ENCODE assay signal across 10 mouse cellular contexts in the genomic region with DNA sequence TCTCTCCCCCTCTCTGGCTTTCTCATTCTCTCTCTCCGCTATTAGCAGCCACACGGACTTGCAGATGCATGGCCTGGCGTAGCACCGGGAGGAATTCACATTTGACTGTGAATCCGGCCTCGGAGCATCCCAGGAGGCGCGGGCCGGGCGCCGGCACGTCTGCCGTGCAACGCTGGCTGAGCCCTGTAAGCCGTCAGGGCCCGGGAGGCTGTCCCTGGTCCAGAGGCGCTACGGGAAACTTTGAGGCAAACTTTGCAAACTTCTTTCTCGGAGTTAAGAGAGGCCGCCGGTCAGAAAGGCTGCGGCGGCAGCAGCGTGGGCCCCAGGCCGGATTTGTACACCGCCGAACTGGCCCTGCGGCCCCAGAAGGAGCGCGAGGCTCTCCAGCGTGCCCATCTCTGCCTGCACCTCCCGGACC. TPM values are rescaled to one million over a fixed set of nuclear protein-coding genes. Genes with fewer than 3 reads are reported as not detected.
DNase-seq lines count a peak whose midpoint lies in the region; ATAC-seq and TF ChIP-seq lines count a peak whose summit lies in the region.
"Had no signal": no experiment of that assay in that cellular context is flagged by ENCODE, and none has a peak within 500 bp of the region (broad histone marks: within the 10 kb centered on the region; RNA-seq: fewer than 3 reads in every experiment).

No protein-coding gene starts in this region.

- no peak overlapping the region for H3K9ac ChIP-seq in embryonic facial prominence, embryonic 15.5 days
- H3K9ac ChIP-seq in hindbrain, embryonic 16.5 days (ENCODE audit: low read depth, low read length), result peak overlapping the region; percentile 38
- H3K9ac ChIP-seq in liver, embryonic 15.5 days, result no peak overlapping the region

- ATAC-seq in embryonic facial prominence, embryonic 15.5 days (ENCODE audit: insufficient number of reproducible peaks, low FRiP score, low TSS enrichment, low read depth), result no peak
- no peak for ATAC-seq in hindbrain, embryonic 16.5 days
- ATAC-seq in liver, embryonic 15.5 days (ENCODE audit: insufficient read depth), result no peak

- peaks cover 71% of the 10 kb centered on the region for H3K27me3 ChIP-seq in embryonic facial prominence, embryonic 15.5 days
- peaks cover 27% of the 10 kb centered on the region for H3K27me3 ChIP-seq in hindbrain, embryonic 16.5 days (replicated peaks; ENCODE audit: control insufficient read depth, insufficient read depth, low read length)
- H3K27me3 ChIP-seq in liver, embryonic 15.5 days, result peaks cover 95% of the 10 kb centered on the region

- peaks cover 54% of the 10 kb centered on the region for H3K4me1 ChIP-seq in embryonic facial prominence, embryonic 15.5 days
- H3K4me1 ChIP-seq in hindbrain, embryonic 16.5 days (ENCODE audit: control insufficient read depth, insufficient read depth, low read depth, low read length), result peaks cover 32% of the 10 kb centered on the region
- H3K4me1 ChIP-seq in liver, embryonic 15.5 days (replicated peaks), result peaks cover 17% of the 10 kb centered on the region

- DNase-seq in gastrocnemius, postnatal 25 days, result peak; percentile 33
- DNase-seq in gastrocnemius, adult 8-10 months (ENCODE audit: low spot score in 2 of 2), result no peak
- peak; percentile 66 for DNase-seq in retina, postnatal 1 day
- no peak for DNase-seq in left cerebral cortex, adult 2 months (ENCODE audit: extremely low spot score in 1 of 2, low spot score in 2 of 2)
- no peak for DNase-seq in left cerebral cortex, adult 11 months (ENCODE audit: low spot score)

- no peak overlapping the region for H3K27ac ChIP-seq in embryonic facial prominence, embryonic 15.5 days (replicated peaks)
- H3K27ac ChIP-seq in hindbrain, embryonic 16.5 days (ENCODE audit: low read depth, low read length), result peak overlapping the region; percentile 54
- H3K27ac ChIP-seq in liver, embryonic 15.5 days (replicated peaks), result no peak overlapping the region
- no peak overlapping the region for H3K27ac ChIP-seq in left cerebral cortex, adult 2 months

- no peak for TF ChIP-seq CTCF in left cerebral cortex, adult 2 months (IDR thresholded peaks at IDR 0.05)

- 4% methylated on average over 32 of the region's 32 CpGs for WGBS in embryonic facial prominence, embryonic 15.5 days
- WGBS in hindbrain, embryonic 16.5 days, result 1% methylated on average over 32 of the region's 32 CpGs
- WGBS in liver, embryonic 15.5 days (ENCODE audit: insufficient replicate concordance), result under 1% methylated on average over 32 of the region's 32 CpGs

- intact Hi-C loops in left cerebral cortex, adult 2 months (cut with DNase I), result loop anchor here (5.0 kb wide), 1 partner anchor 867 kb away; a partner anchor contains a TSS

- peak overlapping the region; percentile 53 for H3K4me2 ChIP-seq in embryonic facial prominence, embryonic 15.5 days (replicated peaks)
- peak overlapping the region; percentile 57 for H3K4me2 ChIP-seq in hindbrain, embryonic 16.5 days (ENCODE audit: low read length)
- peak overlapping the region; percentile 32 for H3K4me2 ChIP-seq in liver, embryonic 15.5 days

- no peaks in the 10 kb centered on the region for H3K9me3 ChIP-seq in embryonic facial prominence, embryonic 15.5 days (replicated peaks)
- H3K9me3 ChIP-seq in hindbrain, embryonic 16.5 days (ENCODE audit: control insufficient read depth, low read length), result no peaks in the 10 kb centered on the region
- no peaks in the 10 kb centered on the region for H3K9me3 ChIP-seq in liver, embryonic 15.5 days (replicated peaks)

- peak overlapping the region; percentile 33 for H3K4me3 ChIP-seq in embryonic facial prominence, embryonic 15.5 days (replicated peaks)
- H3K4me3 ChIP-seq in hindbrain, embryonic 16.5 days (ENCODE audit: low read length), result peak overlapping the region; percentile 28
- peak overlapping the region; percentile 14; the same call in 1 of the 2 replicates for H3K4me3 ChIP-seq in liver, embryonic 15.5 days (replicated peaks)
- no peak overlapping the region for H3K4me3 ChIP-seq in left cerebral cortex, adult 2 months
- H3K4me3 ChIP-seq: myocyte had no signal

- H3K36me3 ChIP-seq in embryonic facial prominence, embryonic 15.5 days, result no peaks in the 10 kb centered on the region
- H3K36me3 ChIP-seq in hindbrain, embryonic 16.5 days (ENCODE audit: control insufficient read depth, insufficient read depth, low read length), result no peaks in the 10 kb centered on the region
- H3K36me3 ChIP-seq in liver, embryonic 15.5 days (replicated peaks), result no peaks in the 10 kb centered on the region

RNA-seq across cellular contexts. Expression of a gene that starts 3.4 kb away (rescaled TPM):
- total RNA-seq in gastrocnemius, postnatal 25 days (2021), result 1 to 10 TPM in 1 of 2 experiments, under 1 TPM in 1; 0.46 to 3.4 TPM
- total RNA-seq in gastrocnemius, adult 8-10 months (2022), result 1 to 10 TPM; 2.8 to 4.8 (median 3.3) TPM
- polyA plus RNA-seq in embryonic facial prominence, embryonic 15.5 days (2015; fragmentation: Nextera tagmentation; extraction: Ambion mirVana), result 18.9 and 22.9 TPM in 2 replicates
- polyA plus RNA-seq in hindbrain, embryonic 16.5 days (2015; fragmentation: Nextera tagmentation; extraction: Ambion mirVana), result 9.0 and 10.5 TPM in 2 replicates
- 0.05 and 0.09 TPM in 2 replicates for polyA plus RNA-seq in liver, embryonic 15.5 days (2015; fragmentation: Nextera tagmentation; extraction: Ambion mirVana)
- total RNA-seq in left cerebral cortex, adult 2 months (2021), result under 1 TPM; 0.14 to 0.21 TPM
- total RNA-seq: common myeloid progenitor, adult 5-6 weeks had no signal

Comparison
In these comparisons a context has a peak if more than half of its experiments do, and no peak if none do; other contexts are left out.
1. DNase-seq: peak in gastrocnemius, postnatal 25 days (single experiment) and retina, postnatal 1 day (single experiment); none in gastrocnemius, adult 8-10 months (0 of 2), left cerebral cortex, adult 2 months (0 of 2) and left cerebral cortex, adult 11 months (single experiment).
2. Peak in every context shown above with its lines, with median percentiles within 50 percentile points of each other: H3K4me2 ChIP-seq.